Mouse (Mus musculus): Measurements from ENCODE around the gene Kifc3.

Kifc3 gene

DNA sequence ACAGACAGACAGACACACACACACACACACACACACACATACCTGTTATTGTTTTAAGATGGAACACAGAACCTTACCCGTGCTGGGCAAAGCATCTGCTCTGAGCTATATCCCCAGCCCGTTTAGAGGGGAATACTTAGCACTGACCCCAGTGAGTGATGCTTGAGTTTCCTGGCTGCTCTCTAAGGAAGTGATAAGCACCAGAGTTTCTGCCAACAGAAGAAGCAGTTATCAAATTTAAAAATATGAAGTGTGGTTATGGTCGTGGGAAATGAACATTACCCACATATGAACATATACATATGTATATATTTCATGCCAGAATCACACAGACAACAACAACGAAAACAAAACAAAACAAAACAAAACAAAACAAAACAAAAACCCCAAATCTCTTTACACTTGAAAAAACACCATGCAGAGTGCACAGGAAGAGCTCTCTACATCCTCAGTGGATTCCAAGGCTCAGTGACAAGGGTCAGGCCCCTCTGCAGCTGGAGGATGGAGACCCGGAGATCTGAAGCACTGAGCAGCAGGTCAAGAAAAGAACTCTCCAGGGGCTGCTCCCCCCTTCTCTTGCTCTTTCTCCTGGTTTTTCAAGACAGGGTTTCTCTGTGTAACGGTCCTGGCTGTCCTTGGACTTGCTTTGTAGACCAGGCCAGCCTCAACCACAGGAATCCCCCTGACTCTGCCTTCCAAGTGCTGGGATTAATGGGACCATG lies 142.6 kb downstream of the Kifc3 start:
- no peak for DNase-seq

DNA sequence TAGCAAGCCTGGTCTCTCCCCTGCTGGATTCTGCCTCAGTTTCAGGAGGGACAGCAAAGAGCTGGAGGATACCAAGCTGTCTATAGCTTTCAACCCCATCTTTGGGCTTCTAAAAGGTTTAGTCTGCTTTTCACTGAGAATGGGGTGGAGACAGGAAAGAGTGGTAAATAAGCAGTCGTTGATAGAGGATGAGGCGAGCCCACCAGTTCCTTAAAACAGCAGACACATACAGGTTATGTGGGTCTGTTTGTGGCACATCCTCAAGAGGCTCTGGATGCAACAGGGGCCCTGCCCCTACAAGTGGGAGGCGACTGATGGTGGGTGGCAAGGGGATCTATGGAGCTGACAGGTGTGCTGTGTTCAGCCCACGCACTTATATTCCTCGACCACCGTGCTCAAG lies 144.0 kb downstream of the Kifc3 start:
- DNase-seq, result no peak

DNA sequence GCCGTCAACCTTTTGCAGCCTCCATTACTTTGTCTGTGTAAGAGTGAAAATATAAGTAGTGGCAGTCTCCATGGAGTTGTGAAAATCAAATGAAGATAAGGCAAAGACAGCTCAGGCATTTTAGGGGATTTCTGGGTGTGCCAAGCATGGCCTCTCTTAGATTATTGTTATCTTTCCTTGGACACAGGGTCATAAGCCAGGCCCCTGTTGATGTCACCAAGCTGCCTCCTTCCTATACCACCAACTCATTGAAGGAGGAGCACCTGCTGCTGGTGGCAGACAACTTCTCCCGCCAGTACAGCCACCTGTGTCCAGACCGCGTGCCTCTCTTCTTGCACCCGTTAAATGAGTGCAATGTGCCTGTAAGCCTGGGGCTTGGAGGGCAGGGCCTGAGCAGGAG lies 146.2 kb downstream of the Kifc3 start:
- no peak for DNase-seq

DNA sequence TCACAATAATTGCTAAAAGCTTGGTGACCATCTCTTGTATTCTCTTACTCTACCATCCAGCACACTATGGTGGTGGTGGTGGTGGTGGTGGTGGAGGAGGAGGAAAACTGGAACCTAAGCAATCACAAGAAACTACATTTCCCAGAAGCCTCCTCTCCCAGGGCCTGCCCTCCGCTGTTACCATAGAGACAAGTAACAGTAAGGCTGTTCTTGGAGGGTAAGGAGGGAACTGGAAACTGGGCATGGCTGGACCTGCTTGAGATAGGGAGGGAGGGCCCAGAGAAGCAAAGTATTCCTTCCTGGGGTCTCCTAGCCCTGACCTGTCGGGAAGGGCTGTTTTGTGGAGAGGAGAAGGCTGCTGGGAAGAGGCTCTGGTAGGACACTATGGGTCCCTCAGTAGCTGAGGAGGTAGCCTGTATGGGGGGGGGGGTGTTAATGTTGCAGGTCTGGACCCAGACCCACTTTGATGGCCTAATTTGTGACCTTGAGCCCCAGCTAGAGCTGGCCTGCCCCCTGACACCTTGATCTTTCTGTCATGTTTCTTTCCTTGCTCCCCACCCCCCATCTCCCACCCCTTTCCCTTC lies 147.6 kb downstream of the Kifc3 start, which contains the start of gene Drc7:
TSS of gene Drc7 (plus strand) at position 177 of the 584 bp plus-strand sequence.
- peak; percentile 13 for DNase-seq

DNA sequence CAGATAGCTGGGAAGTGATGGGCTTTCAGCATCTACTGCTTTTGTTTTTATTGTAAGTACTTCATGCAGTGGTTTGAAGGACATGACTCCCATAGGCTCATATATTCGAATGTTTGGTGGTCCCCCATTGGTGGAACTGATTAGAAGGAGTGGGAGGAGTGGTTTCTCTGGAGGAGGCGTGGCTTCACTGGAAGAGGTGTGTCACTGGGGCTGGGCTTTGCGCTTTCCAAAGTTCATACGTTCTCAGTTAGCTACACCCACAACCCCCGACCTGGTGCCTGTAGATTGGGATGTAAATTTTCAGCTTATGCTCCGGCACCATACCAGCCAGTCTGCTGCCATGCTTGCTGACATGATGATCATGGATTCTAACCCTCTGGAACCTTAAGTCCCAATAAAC lies 148.2 kb downstream of the Kifc3 start:
- DNase-seq, result no peak
